Mouse (Mus musculus) kidney, postnatal 0 days (tissue): ENCODE measurements around the gene Prn. TPM values are rescaled to one million over a fixed set of nuclear protein-coding genes. Genes with fewer than 3 reads are reported as not detected.

Source experiments
- ATAC-seq: fragments of 200-750 bp; cut with Nextera tagmentation; replicated peaks from 2 replicates; pipeline ENCODE4 v1.8.0; 2017; ENCODE audit warnings: low read depth, moderate number of reproducible peaks, moderate TSS enrichment, moderate library complexity; ENCODE audit not compliant: low FRiP score
- DNase-seq: peaks from one replicate; pipeline ENCODE4 v3.0.0-alpha.2; 2016; ENCODE audit warnings: low spot score
- H3K27ac ChIP-seq: fragments of 300-500 bp; sonication (generic); 2 replicates; pipeline ENCODE4 v1.5.1; 2014; ENCODE audit warnings: mild to moderate bottlenecking
- H3K27me3 ChIP-seq: fragments of 300-500 bp; sonication (generic); 2 replicates; pipeline ENCODE4 v1.6.1; 2014; ENCODE audit warnings: low read length, mixed read lengths; ENCODE audit not compliant: insufficient read depth
- H3K36me3 ChIP-seq: fragments of 300-500 bp; sonication (generic); 2 replicates; pipeline ENCODE4 v1.6.1; 2014; ENCODE audit warnings: low read length, mixed read lengths; ENCODE audit not compliant: insufficient read depth
- H3K4me1 ChIP-seq: fragments of 300-500 bp; sonication (generic); replicated peaks from 2 replicates; pipeline ENCODE4 v1.6.1; 2014; ENCODE audit warnings: antibody characterized with exemption, low read length, mixed read lengths; ENCODE audit not compliant: insufficient read depth
- H3K4me2 ChIP-seq: fragments of 300-500 bp; sonication (generic); 2 replicates; pipeline ENCODE4 v1.6.1; 2014; ENCODE audit warnings: mild to moderate bottlenecking, low read length, moderate library complexity, mixed read lengths
- H3K4me3 ChIP-seq: fragments of 300-500 bp; sonication (generic); replicated peaks from 2 replicates; pipeline ENCODE4 v1.5.1; 2014; ENCODE audit warnings: low read depth, low read length
- H3K9ac ChIP-seq: fragments of 300-500 bp; sonication (generic); 2 replicates; pipeline ENCODE4 v1.6.1; 2014; ENCODE audit warnings: low read depth, low read length
- H3K9me3 ChIP-seq: fragments of 300-500 bp; sonication (generic); replicated peaks from 2 replicates; pipeline ENCODE4 v1.6.1; 2016; ENCODE audit warnings: low read length, inconsistent platforms, mixed read lengths
- CTCF ChIP-seq: IDR thresholded peaks from 2 replicates; pipeline ENCODE4 v1.5.1; 2016; ENCODE audit warnings: antibody characterized with exemption, low read depth, mild to moderate bottlenecking, moderate library complexity
- WGBS: fragments of 180-500 bp; shearing (Covaris S2); extraction: QIAGEN DNeasy Blood & Tissue Kit; methylation state at CpG from one replicate; pipeline ENCODE4 v1.1.7; 2014; 5-methylcytosine and 5-hydroxymethylcytosine counted together
- polyA plus RNA-seq: library from polyadenylated mRNA; unstranded; fragments of >200 nt; fragmentation: Nextera tagmentation; extraction: Ambion mirVana; gene quantifications from 2 replicates; pipeline ENCODE4 v1.2.1, GENCODE M21; 2015

The Prn gene
- polyA plus RNA-seq, 1 experiment from 2014 or later = 0.20 TPM

GRCm38 (mm10) chr2:132003916-132004315 is 94.2 kb downstream of the Prn start:
- WGBS = 72% methylated on average over 5 of the region's 5 CpGs
- Histone ChIP-seq H3K27me3 (no peaks in the 10 kb centered on the region), H3K4me2 (no peak overlapping the region), H3K27ac (no peak overlapping the region), H3K4me1 (peaks cover 14% of the 10 kb centered on the region), H3K4me3 (no peak overlapping the region), H3K9me3 (no peaks in the 10 kb centered on the region), H3K36me3 (no peaks in the 10 kb centered on the region), H3K9ac (no peak overlapping the region)
- ATAC-seq (no peak), DNase-seq (no peak)
- no peak for TF ChIP-seq CTCF

- Histone ChIP-seq H3K4me2 (no peak overlapping the region), H3K27ac (no peak overlapping the region), H3K4me3 (no peak overlapping the region), H3K4me1 (peaks cover 14% of the 10 kb centered on the region), H3K36me3 (no peaks in the 10 kb centered on the region), H3K9ac (no peak overlapping the region), H3K27me3 (no peaks in the 10 kb centered on the region), H3K9me3 (no peaks in the 10 kb centered on the region)
- DNase-seq = no peak
- 74% methylated on average over 9 of the region's 9 CpGs for WGBS
- TF ChIP-seq CTCF = no peak
- ATAC-seq = no peak
Observed at GRCm38 (mm10) chr2:132004495-132005136, 94.9 kb downstream of the Prn start.

- DNase-seq = no peak
- Histone ChIP-seq H3K4me1 (peaks cover 14% of the 10 kb centered on the region), H3K9me3 (no peaks in the 10 kb centered on the region), H3K27me3 (no peaks in the 10 kb centered on the region), H3K4me3 (no peak overlapping the region), H3K4me2 (no peak overlapping the region), H3K9ac (no peak overlapping the region), H3K36me3 (no peaks in the 10 kb centered on the region), H3K27ac (no peak overlapping the region)
- no peak for ATAC-seq
- TF ChIP-seq CTCF = no peak
- WGBS = 82% methylated on average over 4 of the region's 4 CpGs
Observed at GRCm38 (mm10) chr2:132005445-132005844, 95.7 kb downstream of the Prn start.

Other genes with a start within 250 kb of the Prn start
- not detected in 2 replicates for gene Erv3, start 50.2 kb upstream of the Prn start, polyA plus RNA-seq
- 63.8 and 69.9 TPM in 2 replicates for gene Prnp, start within 50 bp of the Prn start, polyA plus RNA-seq
- gene Prnd, start 40.9 kb downstream of the Prn start, polyA plus RNA-seq = 14.1 and 17.0 TPM in 2 replicates
- gene Rassf2, start 120.3 kb downstream of the Prn start, polyA plus RNA-seq = 3.0 and 3.2 TPM in 2 replicates
- gene Slc23a2, start 235.2 kb downstream of the Prn start, polyA plus RNA-seq = 11.7 and 12.3 TPM in 2 replicates